Mouse (Mus musculus): ENCODE measurements around the gene Mtr. TPM values are rescaled to one million over a fixed set of nuclear protein-coding genes. Genes with fewer than 3 reads are reported as not detected.
A peak's percentile ranks its signal among the peaks of the same experiment; 100 is the strongest.

Mtr gene
- polyA plus RNA-seq, 1 experiment: 5.7 TPM

- Histone ChIP-seq H3K4me3 (replicated peaks) (no peak overlapping the region), H3K4me1 (peaks cover 7% of the 10 kb centered on the region), H3K27me3 (replicated peaks) (peaks cover 5% of the 10 kb centered on the region), H3K9me3 (no peaks in the 10 kb centered on the region), H3K36me3 (replicated peaks; ENCODE audit: low read length) (no peaks in the 10 kb centered on the region)
- TF ChIP-seq GATA1 (IDR thresholded peaks at IDR 0.05; ENCODE audit: borderline replicate concordance, low read length) (no peak), FLI1 (IDR thresholded peaks at IDR 0.05; ENCODE audit: low read length) (no peak)
These were observed 16.8 kb upstream of the Mtr start for GRCm38 (mm10) chr13:12274721-12275120.

- Histone ChIP-seq H3K36me3 (replicated peaks; ENCODE audit: low read length) (no peaks in the 10 kb centered on the region), H3K27me3 (replicated peaks) (peaks cover 5% of the 10 kb centered on the region), H3K9me3 (no peaks in the 10 kb centered on the region), H3K4me3 (replicated peaks) (no peak overlapping the region), H3K4me1 (peaks cover 7% of the 10 kb centered on the region)
- no peak for TF ChIP-seq FLI1 (IDR thresholded peaks at IDR 0.05; ENCODE audit: low read length)
- no peak for TF ChIP-seq GATA1 (IDR thresholded peaks at IDR 0.05; ENCODE audit: borderline replicate concordance, low read length)
These were observed 16.3 kb upstream of the Mtr start for GRCm38 (mm10) chr13:12274220-12274619.

GRCm38 (mm10) chr13:12272953-12273352, 15.0 kb upstream of the Mtr start:
- no peaks in the 10 kb centered on the region for H3K36me3 ChIP-seq (replicated peaks; ENCODE audit: low read length)
- H3K27me3 ChIP-seq (replicated peaks): peaks cover 5% of the 10 kb centered on the region
- H3K4me1 ChIP-seq: peaks cover 7% of the 10 kb centered on the region
- H3K9me3 ChIP-seq: no peaks in the 10 kb centered on the region
- no peak overlapping the region for H3K4me3 ChIP-seq (replicated peaks)
- TF ChIP-seq GATA1 (IDR thresholded peaks at IDR 0.05; ENCODE audit: borderline replicate concordance, low read length) (no peak), FLI1 (IDR thresholded peaks at IDR 0.05; ENCODE audit: low read length) (no peak)

- Histone ChIP-seq H3K9me3 (no peaks in the 10 kb centered on the region), H3K36me3 (replicated peaks; ENCODE audit: low read length) (no peaks in the 10 kb centered on the region), H3K27me3 (replicated peaks) (no peaks in the 10 kb centered on the region), H3K4me1 (peaks cover 9% of the 10 kb centered on the region), H3K4me3 (replicated peaks) (no peak overlapping the region)
- no peak for TF ChIP-seq FLI1 (IDR thresholded peaks at IDR 0.05; ENCODE audit: low read length)
- TF ChIP-seq GATA1 (IDR thresholded peaks at IDR 0.05; ENCODE audit: borderline replicate concordance, low read length): no peak
These were observed 10.1 kb upstream of the Mtr start for GRCm38 (mm10) chr13:12267971-12268370.

- Histone ChIP-seq H3K27me3 (replicated peaks) (no peaks in the 10 kb centered on the region), H3K4me1 (peaks cover 9% of the 10 kb centered on the region), H3K9me3 (no peaks in the 10 kb centered on the region), H3K36me3 (replicated peaks; ENCODE audit: low read length) (no peaks in the 10 kb centered on the region), H3K4me3 (replicated peaks) (no peak overlapping the region)
- TF ChIP-seq FLI1 (IDR thresholded peaks at IDR 0.05; ENCODE audit: low read length) (no peak), GATA1 (IDR thresholded peaks at IDR 0.05; ENCODE audit: borderline replicate concordance, low read length) (no peak)
These were observed 9.2 kb upstream of the Mtr start for GRCm38 (mm10) chr13:12267097-12267496.

- H3K27me3 ChIP-seq (replicated peaks): no peaks in the 10 kb centered on the region
- TF ChIP-seq FLI1 (IDR thresholded peaks at IDR 0.05; ENCODE audit: low read length) (no peak), GATA1 (IDR thresholded peaks at IDR 0.05; ENCODE audit: borderline replicate concordance, low read length) (no peak)
- peaks cover 9% of the 10 kb centered on the region for H3K4me1 ChIP-seq
- H3K36me3 ChIP-seq (replicated peaks; ENCODE audit: low read length): no peaks in the 10 kb centered on the region
- H3K4me3 ChIP-seq (replicated peaks): no peak overlapping the region
- peaks cover 10% of the 10 kb centered on the region; the same call in 1 of the 2 replicates for H3K9me3 ChIP-seq
These were observed 6.1 kb upstream of the Mtr start for GRCm38 (mm10) chr13:12263996-12264395.

- TF ChIP-seq GATA1 (IDR thresholded peaks at IDR 0.05; ENCODE audit: borderline replicate concordance, low read length) (no peak), FLI1 (IDR thresholded peaks at IDR 0.05; ENCODE audit: low read length) (no peak)
- peaks cover 10% of the 10 kb centered on the region; the same call in 1 of the 2 replicates for H3K9me3 ChIP-seq
- H3K4me3 ChIP-seq (replicated peaks): no peak overlapping the region
- no peaks in the 10 kb centered on the region for H3K27me3 ChIP-seq (replicated peaks)
- peaks cover 13% of the 10 kb centered on the region for H3K4me1 ChIP-seq
- H3K36me3 ChIP-seq (replicated peaks; ENCODE audit: low read length): no peaks in the 10 kb centered on the region
These were observed 3.6 kb upstream of the Mtr start for GRCm38 (mm10) chr13:12261505-12261904.

GRCm38 (mm10) chr13:12256871-12257390, 982 bp downstream of the Mtr start:
- TF ChIP-seq GATA1 (IDR thresholded peaks at IDR 0.05; ENCODE audit: borderline replicate concordance, low read length) (no peak), FLI1 (IDR thresholded peaks at IDR 0.05; ENCODE audit: low read length) (no peak)
- peaks cover 10% of the 10 kb centered on the region; the same call in 1 of the 2 replicates for H3K9me3 ChIP-seq
- peaks cover 14% of the 10 kb centered on the region; the same call in 1 of the 2 replicates for H3K4me1 ChIP-seq
- peak overlapping the region; percentile 95 for H3K4me3 ChIP-seq (replicated peaks)
- H3K27me3 ChIP-seq (replicated peaks): no peaks in the 10 kb centered on the region
- H3K36me3 ChIP-seq (replicated peaks; ENCODE audit: low read length): peaks cover 16% of the 10 kb centered on the region

GRCm38 (mm10) chr13:12255911-12256705, 1.8 kb downstream of the Mtr start:
- Histone ChIP-seq H3K9me3 (peaks cover 7% of the 10 kb centered on the region; the same call in 1 of the 2 replicates), H3K27me3 (replicated peaks) (no peaks in the 10 kb centered on the region), H3K4me1 (peaks cover 14% of the 10 kb centered on the region; the same call in 1 of the 2 replicates), H3K36me3 (replicated peaks; ENCODE audit: low read length) (peaks cover 23% of the 10 kb centered on the region), H3K4me3 (replicated peaks) (peak overlapping the region; percentile 95)
- TF ChIP-seq FLI1 (IDR thresholded peaks at IDR 0.05; ENCODE audit: low read length): no peak
- TF ChIP-seq GATA1 (IDR thresholded peaks at IDR 0.05; ENCODE audit: borderline replicate concordance, low read length): no peak

GRCm38 (mm10) chr13:12250496-12250895, 7.4 kb downstream of the Mtr start:
- no peak overlapping the region for H3K4me3 ChIP-seq (replicated peaks)
- H3K27me3 ChIP-seq (replicated peaks): no peaks in the 10 kb centered on the region
- H3K36me3 ChIP-seq (replicated peaks; ENCODE audit: low read length): peaks cover 74% of the 10 kb centered on the region
- TF ChIP-seq GATA1 (IDR thresholded peaks at IDR 0.05; ENCODE audit: borderline replicate concordance, low read length): no peak
- no peaks in the 10 kb centered on the region for H3K9me3 ChIP-seq
- H3K4me1 ChIP-seq: peaks cover 8% of the 10 kb centered on the region
